Mouse (Mus musculus) megakaryocyte, embryonic 14.5 days (primary cell): Measurements from ENCODE around the gene Sorbs1. TPM values are rescaled to one million over a fixed set of nuclear protein-coding genes. Genes with fewer than 3 reads are reported as not detected.

ENCODE experiments used
- H3K27me3 ChIP-seq: replicated peaks from 2 replicates; pipeline ENCODE3; 2012; ENCODE audit warnings: inconsistent platforms
- H3K36me3 ChIP-seq: replicated peaks from 2 replicates; pipeline ENCODE3; 2012; ENCODE audit warnings: low read length, inconsistent platforms, mixed read lengths
- H3K4me1 ChIP-seq: 2 replicates; pipeline ENCODE4 v1.6.1; 2012; ENCODE audit warnings: inconsistent platforms
- H3K4me3 ChIP-seq: replicated peaks from 2 replicates; pipeline ENCODE3; 2012; ENCODE audit warnings: moderate library complexity, mild to moderate bottlenecking, inconsistent platforms
- H3K9me3 ChIP-seq: 2 replicates; pipeline ENCODE4 v1.6.1; 2012; ENCODE audit warnings: inconsistent platforms
- FLI1 ChIP-seq: IDR thresholded peaks from 2 replicates; pipeline ENCODE4 v1.6.1; 2012; ENCODE audit warnings: low read length, inconsistent platforms, mixed read lengths
- GATA1 ChIP-seq: IDR thresholded peaks from 3 replicates; pipeline ENCODE4 v1.6.1; 2012; ENCODE audit warnings: mixed read lengths, low read length, inconsistent platforms, borderline replicate concordance
- polyA plus RNA-seq: library from polyadenylated mRNA; stranded (reverse); fragments of >175 nt; gene quantifications from 2 replicates; pipeline ENCODE4 v1.2.3, GENCODE M21; 2012; ENCODE audit warnings: low replicate concordance; ENCODE audit not compliant: insufficient read depth

Sorbs1 gene
- polyA plus RNA-seq, 1 experiment, result 2.7 TPM

- Histone ChIP-seq H3K27me3 (peaks cover 12% of the 10 kb centered on the region), H3K9me3 (peaks cover 10% of the 10 kb centered on the region), H3K4me1 (peaks cover 3% of the 10 kb centered on the region; the same call in 1 of the 2 replicates), H3K36me3 (no peaks in the 10 kb centered on the region), H3K4me3 (no peak overlapping the region)
- TF ChIP-seq GATA1 (no peak), FLI1 (no peak)
Measured at GRCm38 (mm10) chr19:40467810-40468209, 45.8 kb downstream of the Sorbs1 start.

DNA sequence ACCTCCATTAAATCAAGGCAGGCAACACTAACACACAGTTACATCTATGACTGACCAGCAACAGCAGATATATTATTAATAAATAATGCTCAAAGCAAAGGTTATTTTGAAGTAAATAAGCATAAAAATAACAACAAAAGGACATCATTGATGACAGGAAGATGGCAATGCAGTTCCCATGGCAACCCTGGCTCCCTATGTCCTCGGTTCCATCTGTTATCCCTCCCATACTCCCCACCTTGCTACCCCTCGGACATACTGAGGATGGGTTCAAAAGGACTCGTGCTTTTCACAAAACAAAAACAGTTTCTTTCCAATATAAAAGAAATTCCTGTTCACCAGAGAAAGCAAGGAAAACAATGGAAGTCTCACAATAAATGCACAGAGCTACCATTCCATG, 48.2 kb downstream of the Sorbs1 start:
- Histone ChIP-seq H3K4me1 (peaks cover 3% of the 10 kb centered on the region; the same call in 1 of the 2 replicates), H3K4me3 (no peak overlapping the region), H3K36me3 (no peaks in the 10 kb centered on the region), H3K9me3 (peaks cover 10% of the 10 kb centered on the region), H3K27me3 (peaks cover 8% of the 10 kb centered on the region)
- TF ChIP-seq GATA1, result no peak

DNA sequence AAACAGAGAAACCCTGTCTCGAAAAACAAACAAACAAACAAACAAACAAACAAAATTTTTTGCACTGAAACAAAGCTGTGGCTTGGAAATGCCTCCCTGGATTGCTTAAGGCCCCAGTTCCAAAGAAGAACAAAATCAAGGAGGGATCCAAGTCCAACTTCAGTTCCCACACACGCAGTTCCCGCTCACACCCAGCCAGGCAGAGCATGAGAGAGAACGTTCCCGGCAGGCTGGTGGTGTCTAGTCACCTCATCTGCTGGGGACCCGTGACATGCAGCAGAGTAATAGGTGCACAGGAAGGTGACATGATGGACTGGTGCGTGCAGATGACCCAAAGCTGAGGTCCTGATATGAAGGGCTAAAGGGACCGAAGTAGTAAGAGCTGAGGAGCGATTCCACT, 49.2 kb downstream of the Sorbs1 start:
- Histone ChIP-seq H3K4me3 (peak overlapping the region; percentile 14), H3K27me3 (peaks cover 8% of the 10 kb centered on the region), H3K9me3 (peaks cover 10% of the 10 kb centered on the region), H3K36me3 (no peaks in the 10 kb centered on the region), H3K4me1 (peaks cover 5% of the 10 kb centered on the region)
- TF ChIP-seq FLI1 (no peak), GATA1 (no peak)

DNA sequence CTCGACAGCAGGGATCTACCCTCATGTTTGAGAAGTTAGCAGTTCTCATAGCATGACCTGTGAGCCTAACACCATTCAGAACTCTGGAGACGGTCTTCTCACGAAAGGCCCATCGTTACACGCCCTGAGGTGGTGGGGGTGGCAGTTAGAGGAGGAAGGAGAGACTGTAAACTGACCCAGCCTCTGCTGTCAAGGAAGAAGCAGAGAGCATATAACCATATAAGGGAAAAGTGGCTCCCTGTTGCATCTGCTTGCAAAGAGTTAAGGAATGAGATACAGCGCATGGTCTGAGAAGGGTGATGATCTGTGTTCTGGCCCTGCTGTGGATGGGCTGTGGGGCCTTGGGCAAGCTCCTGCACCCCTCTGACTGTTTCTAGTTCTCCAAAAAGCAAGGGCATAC, 50.7 kb downstream of the Sorbs1 start:
- Histone ChIP-seq H3K4me1 (peaks cover 9% of the 10 kb centered on the region), H3K9me3 (peaks cover 9% of the 10 kb centered on the region), H3K4me3 (no peak overlapping the region), H3K36me3 (no peaks in the 10 kb centered on the region), H3K27me3 (peaks cover 8% of the 10 kb centered on the region)
- TF ChIP-seq FLI1 (no peak), GATA1 (no peak)

- Histone ChIP-seq H3K36me3 (no peaks in the 10 kb centered on the region), H3K4me3 (no peak overlapping the region)
- TF ChIP-seq FLI1, result no peak
- TF ChIP-seq GATA1, result no peak
Measured at GRCm38 (mm10) chr19:40462481-40462880, 51.1 kb downstream of the Sorbs1 start.

DNA sequence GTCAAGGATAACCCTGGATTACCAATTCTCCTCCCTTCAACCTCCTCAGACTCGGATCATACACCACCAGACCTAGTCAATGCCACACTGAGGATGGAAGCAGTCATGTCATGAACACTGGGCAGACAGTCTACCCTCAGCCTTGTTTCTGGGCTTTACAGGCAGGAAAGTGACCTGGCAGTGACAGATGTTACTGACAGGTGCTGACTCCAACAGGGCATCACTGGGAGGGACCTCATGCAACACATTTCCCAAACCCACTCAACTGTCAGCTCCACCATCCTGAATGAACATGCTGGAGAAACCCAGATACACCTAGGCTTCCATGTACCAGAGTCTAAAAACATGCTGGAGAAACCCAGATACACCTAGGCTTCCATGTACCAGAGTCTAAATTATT, 51.9 kb downstream of the Sorbs1 start:
- Histone ChIP-seq H3K4me3 (no peak overlapping the region), H3K4me1 (peaks cover 9% of the 10 kb centered on the region), H3K9me3 (no peaks in the 10 kb centered on the region), H3K27me3 (peaks cover 8% of the 10 kb centered on the region), H3K36me3 (no peaks in the 10 kb centered on the region)
- no peak for TF ChIP-seq FLI1
- no peak for TF ChIP-seq GATA1

More at GRCm38 (mm10) chr19:40462481-40462880, 51.1 kb downstream of the Sorbs1 start:
- Histone ChIP-seq H3K4me1 (peaks cover 9% of the 10 kb centered on the region), H3K27me3 (peaks cover 8% of the 10 kb centered on the region), H3K9me3 (peaks cover 5% of the 10 kb centered on the region)

GRCm38 (mm10) chr19:40460854-40461490, 52.6 kb downstream of the Sorbs1 start:
- peaks cover 9% of the 10 kb centered on the region for H3K4me1 ChIP-seq
- H3K4me3 ChIP-seq, result no peak overlapping the region
- H3K36me3 ChIP-seq, result no peaks in the 10 kb centered on the region
- TF ChIP-seq FLI1, result no peak
- TF ChIP-seq GATA1, result no peak
- H3K9me3 ChIP-seq, result no peaks in the 10 kb centered on the region
- peaks cover 8% of the 10 kb centered on the region for H3K27me3 ChIP-seq

- H3K4me3 ChIP-seq, result no peak overlapping the region
- no peaks in the 10 kb centered on the region for H3K36me3 ChIP-seq
- peaks cover 3% of the 10 kb centered on the region for H3K27me3 ChIP-seq
- peaks cover 9% of the 10 kb centered on the region for H3K4me1 ChIP-seq
- TF ChIP-seq FLI1 (no peak), GATA1 (no peak)
- H3K9me3 ChIP-seq, result no peaks in the 10 kb centered on the region
Measured at GRCm38 (mm10) chr19:40459338-40459737, 54.2 kb downstream of the Sorbs1 start.

DNA sequence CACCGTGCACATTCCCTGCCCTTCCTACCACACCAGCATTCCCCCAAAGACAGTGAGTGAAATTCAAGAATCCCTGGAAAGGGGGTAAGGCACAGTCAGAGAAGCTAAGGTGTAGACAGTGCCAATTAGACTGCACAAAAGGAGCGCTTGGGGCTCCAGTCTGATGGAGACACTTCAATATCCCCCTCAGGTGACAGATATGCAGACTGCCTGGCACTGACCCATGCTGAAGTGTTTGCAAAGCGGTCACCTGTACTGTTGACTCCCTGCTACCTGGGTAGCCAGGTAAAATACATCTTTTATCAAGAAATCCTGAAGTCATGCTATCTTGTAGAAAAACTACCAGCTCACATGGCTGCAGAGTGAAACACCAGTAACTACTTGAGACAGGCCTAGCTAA, 54.8 kb downstream of the Sorbs1 start:
- H3K4me3 ChIP-seq, result no peak overlapping the region
- no peaks in the 10 kb centered on the region for H3K36me3 ChIP-seq
- peaks cover 3% of the 10 kb centered on the region for H3K27me3 ChIP-seq
- H3K9me3 ChIP-seq, result peaks cover 2% of the 10 kb centered on the region; the same call in 1 of the 2 replicates
- H3K4me1 ChIP-seq, result peaks cover 9% of the 10 kb centered on the region
- TF ChIP-seq FLI1, result no peak
- TF ChIP-seq GATA1, result no peak

DNA sequence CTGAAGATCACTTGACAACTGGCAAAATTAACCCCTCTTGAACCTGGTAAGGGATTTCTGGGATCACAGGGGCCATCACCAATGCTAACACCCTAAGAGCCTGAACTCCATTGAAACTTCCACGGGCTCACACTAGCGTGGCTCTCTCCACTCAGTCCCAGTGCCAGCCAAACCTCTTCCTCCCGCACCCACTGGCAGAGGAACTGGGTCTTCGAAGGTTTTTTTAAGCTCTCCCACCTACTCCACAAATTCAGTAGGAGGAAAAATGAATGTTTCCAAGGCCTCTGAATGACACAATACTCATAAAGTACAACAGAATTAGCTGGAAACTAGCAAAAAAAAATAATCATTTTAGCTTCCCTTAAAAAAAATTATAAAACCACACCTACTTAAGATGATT, 58.3 kb downstream of the Sorbs1 start:
- Histone ChIP-seq H3K9me3 (peaks cover 30% of the 10 kb centered on the region), H3K4me3 (no peak overlapping the region), H3K36me3 (no peaks in the 10 kb centered on the region), H3K27me3 (no peaks in the 10 kb centered on the region), H3K4me1 (peaks cover 6% of the 10 kb centered on the region)
- TF ChIP-seq FLI1, result no peak
- no peak for TF ChIP-seq GATA1
